Mouse (Mus musculus): Measurements from ENCODE around the gene Ak2.
A peak's percentile ranks its signal among the peaks of the same experiment; 100 is the strongest.

The Ak2 gene

GRCm38 (mm10) chr4:128962926-128963290 is 28.9 kb upstream of the Ak2 start:
- no peak for TF ChIP-seq GATA4 (IDR thresholded peaks at IDR 0.05; ENCODE audit: insufficient replicate concordance, low read length)

- TF ChIP-seq GATA4 (IDR thresholded peaks at IDR 0.05; ENCODE audit: insufficient replicate concordance, low read length) = no peak
These were observed 25.0 kb upstream of the Ak2 start for GRCm38 (mm10) chr4:128966751-128967150.

- TF ChIP-seq GATA4 (IDR thresholded peaks at IDR 0.05; ENCODE audit: insufficient replicate concordance, low read length) = no peak
These were observed 22.7 kb upstream of the Ak2 start for GRCm38 (mm10) chr4:128969081-128969480.

GRCm38 (mm10) chr4:128969607-128970416 is 21.9 kb upstream of the Ak2 start:
- TF ChIP-seq GATA4 (IDR thresholded peaks at IDR 0.05; ENCODE audit: insufficient replicate concordance, low read length) = no peak

GRCm38 (mm10) chr4:128970417-128970807 is 21.3 kb upstream of the Ak2 start:
- no peak for TF ChIP-seq GATA4 (IDR thresholded peaks at IDR 0.05; ENCODE audit: insufficient replicate concordance, low read length)

- TF ChIP-seq GATA4 (IDR thresholded peaks at IDR 0.05; ENCODE audit: insufficient replicate concordance, low read length) = no peak
These were observed 20.6 kb upstream of the Ak2 start for GRCm38 (mm10) chr4:128971065-128971694.

GRCm38 (mm10) chr4:128974677-128975076 is 17.1 kb upstream of the Ak2 start:
- TF ChIP-seq GATA4 (IDR thresholded peaks at IDR 0.05; ENCODE audit: insufficient replicate concordance, low read length) = no peak

- TF ChIP-seq GATA4 (IDR thresholded peaks at IDR 0.05; ENCODE audit: insufficient replicate concordance, low read length) = 0 out of 2 replicates have a peak, but pooled peaks have one; percentile 30
These were observed 15.2 kb upstream of the Ak2 start for GRCm38 (mm10) chr4:128976577-128976976.

- no peak for TF ChIP-seq GATA4 (IDR thresholded peaks at IDR 0.05; ENCODE audit: insufficient replicate concordance, low read length)
These were observed 14.5 kb upstream of the Ak2 start for GRCm38 (mm10) chr4:128977217-128977616.

- TF ChIP-seq GATA4 (IDR thresholded peaks at IDR 0.05; ENCODE audit: insufficient replicate concordance, low read length) = no peak
These were observed 13.1 kb upstream of the Ak2 start for GRCm38 (mm10) chr4:128978634-128979033.

- TF ChIP-seq GATA4 (IDR thresholded peaks at IDR 0.05; ENCODE audit: insufficient replicate concordance, low read length) = no peak
These were observed 10.6 kb upstream of the Ak2 start for GRCm38 (mm10) chr4:128980890-128981832.

GRCm38 (mm10) chr4:128981833-128982180 is 10.0 kb upstream of the Ak2 start:
- TF ChIP-seq GATA4 (IDR thresholded peaks at IDR 0.05; ENCODE audit: insufficient replicate concordance, low read length) = no peak

GRCm38 (mm10) chr4:128983151-128983550 is 8.6 kb upstream of the Ak2 start:
- TF ChIP-seq GATA4 (IDR thresholded peaks at IDR 0.05; ENCODE audit: insufficient replicate concordance, low read length) = no peak

- no peak for TF ChIP-seq GATA4 (IDR thresholded peaks at IDR 0.05; ENCODE audit: insufficient replicate concordance, low read length)
These were observed 8.1 kb upstream of the Ak2 start for GRCm38 (mm10) chr4:128983656-128984055.

- TF ChIP-seq GATA4 (IDR thresholded peaks at IDR 0.05; ENCODE audit: insufficient replicate concordance, low read length) = no peak
These were observed 7.2 kb upstream of the Ak2 start for GRCm38 (mm10) chr4:128984600-128984999.

- no peak for TF ChIP-seq GATA4 (IDR thresholded peaks at IDR 0.05; ENCODE audit: insufficient replicate concordance, low read length)
These were observed 2.8 kb upstream of the Ak2 start for GRCm38 (mm10) chr4:128988911-128989310.

Data from liver, adult (tissue).